Mouse (Mus musculus): Measurements from ENCODE around the gene Hsph1. TPM values are rescaled to one million over a fixed set of nuclear protein-coding genes. Genes with fewer than 3 reads are reported as not detected.

Hsph1 gene
- 100 to 1,000 TPM; 326 to 347 TPM for total RNA-seq (2021)

DNA sequence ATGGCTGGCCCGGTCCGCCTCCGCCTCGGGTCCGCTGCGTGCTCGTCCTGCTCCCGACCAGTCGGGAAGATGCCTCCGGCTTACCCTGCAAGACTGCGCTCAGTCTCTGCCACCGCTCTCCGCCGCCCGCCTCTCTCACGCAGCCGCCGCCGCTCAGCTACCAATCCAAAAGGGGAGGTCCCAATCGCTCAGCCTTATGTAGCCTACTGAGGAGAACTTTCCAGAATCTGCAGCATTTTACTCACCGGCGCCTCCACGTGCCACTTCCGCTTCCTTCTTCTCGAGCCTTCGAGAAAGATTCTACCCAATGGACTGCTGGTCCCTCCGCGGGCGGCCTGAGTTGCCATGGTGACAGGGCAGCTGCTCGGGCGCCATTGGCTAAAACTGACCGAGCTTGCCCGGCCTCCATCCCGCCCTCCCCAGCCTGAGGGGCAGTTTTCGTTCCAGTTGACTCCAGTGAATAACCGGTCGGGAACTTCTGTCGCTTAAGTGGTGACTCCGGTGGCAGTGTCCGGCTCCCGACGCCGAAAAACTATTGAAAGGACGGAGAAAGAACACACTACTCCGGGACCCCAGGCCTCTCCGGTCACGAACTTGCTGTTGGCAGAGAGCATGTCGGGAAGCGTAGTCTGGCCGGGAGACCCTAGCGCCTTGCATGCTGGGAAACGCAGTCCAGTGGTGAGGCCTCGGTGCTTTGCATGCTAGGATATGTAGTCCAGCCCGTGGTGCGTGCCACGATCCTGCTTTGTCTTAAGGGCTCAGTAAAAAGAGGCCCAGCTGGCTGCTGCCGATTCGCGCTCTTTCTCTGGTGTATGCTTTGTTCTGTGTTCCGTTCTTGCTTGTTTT, at the start of gene Hsph1:
TSS of gene Hsph1 (minus strand) at position 302 of the 846 bp plus-strand sequence.
- DNase-seq (ENCODE audit: extremely low spot score in 1 of 2, low spot score in 1 of 2) = peak; percentile 92 to 95

DNA sequence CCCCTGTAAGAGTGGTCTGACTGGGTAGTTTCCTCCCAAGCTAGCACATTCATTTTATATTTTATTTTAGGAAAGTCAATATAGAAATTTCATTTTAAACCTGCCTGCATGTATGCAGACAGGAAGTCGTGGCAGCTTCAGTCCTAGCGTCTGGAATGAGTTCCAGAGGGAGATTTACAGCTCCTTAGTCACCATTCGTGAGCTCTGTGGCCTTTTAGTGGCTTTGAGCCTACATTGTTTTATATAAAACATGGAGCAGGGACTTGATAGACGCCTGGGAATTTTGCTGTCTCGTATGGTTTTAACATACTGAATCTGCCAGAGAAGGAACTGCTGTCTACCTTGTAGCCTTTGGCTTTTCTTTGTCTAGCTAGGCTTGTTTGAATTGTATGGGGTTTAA, 44.8 kb upstream of the Hsph1 start:
- DNase-seq (ENCODE audit: extremely low spot score in 1 of 2, low spot score in 1 of 2) = no peak

DNA sequence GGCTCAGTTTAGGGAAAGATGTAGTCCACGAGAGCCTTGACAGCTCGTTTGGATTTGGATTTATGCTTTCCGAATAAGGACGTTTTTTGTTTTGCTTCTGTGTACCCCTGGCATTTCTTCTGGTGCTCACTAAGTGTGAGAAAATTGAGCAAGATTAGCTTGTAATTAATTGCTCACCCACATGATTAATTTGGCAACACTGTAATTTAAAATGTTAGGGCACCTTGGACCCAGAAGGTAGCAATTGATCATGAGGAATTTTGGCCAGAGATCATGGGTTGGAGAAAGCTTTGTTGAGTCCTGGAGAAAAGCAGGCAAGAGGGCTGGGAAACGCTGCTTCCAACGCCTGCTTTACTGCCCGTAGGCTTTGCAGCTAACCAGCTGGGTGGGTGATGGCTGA, 43.7 kb upstream of the Hsph1 start:
- DNase-seq (ENCODE audit: extremely low spot score in 1 of 2, low spot score in 1 of 2) = no peak

DNA sequence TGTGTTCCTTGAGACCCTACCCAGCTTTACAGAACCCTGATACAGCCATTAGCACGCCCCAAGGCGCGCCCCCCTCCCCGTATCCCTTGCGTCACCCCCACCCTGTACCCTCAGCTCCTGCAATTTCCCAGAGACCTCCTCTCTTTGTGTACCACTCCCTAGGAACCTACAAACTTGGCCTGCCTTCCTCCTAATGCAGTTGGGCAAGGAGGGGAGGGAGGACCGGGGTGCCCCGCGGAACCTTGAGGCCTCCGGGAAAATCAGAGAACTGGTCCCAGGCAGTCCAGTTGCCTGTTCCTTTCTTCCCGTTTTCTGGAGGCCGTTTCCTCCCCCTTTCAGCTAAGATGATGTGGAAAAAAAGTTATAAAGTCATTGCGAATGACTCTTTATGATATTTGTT, 43.2 kb upstream of the Hsph1 start:
- DNase-seq (ENCODE audit: extremely low spot score in 1 of 2, low spot score in 1 of 2) = no peak

DNA sequence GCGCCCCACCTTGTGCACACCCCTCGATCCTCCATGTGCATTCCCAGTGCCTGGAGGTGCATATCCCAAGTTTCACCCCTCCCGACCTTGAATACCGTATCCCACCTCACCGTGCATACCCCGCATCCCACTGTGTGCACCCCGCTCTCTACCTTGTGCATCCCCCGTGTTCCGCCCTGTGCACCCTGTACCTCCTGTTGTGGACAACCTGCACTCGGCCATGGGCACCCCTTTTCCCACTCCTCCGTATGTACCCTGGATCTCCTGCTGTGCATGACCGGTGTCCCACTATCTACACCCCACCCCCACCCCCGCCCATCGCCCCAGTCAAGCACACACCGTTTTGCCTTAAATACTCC, 42.8 kb upstream of the Hsph1 start:
- DNase-seq (ENCODE audit: extremely low spot score in 1 of 2, low spot score in 1 of 2) = no peak

DNA sequence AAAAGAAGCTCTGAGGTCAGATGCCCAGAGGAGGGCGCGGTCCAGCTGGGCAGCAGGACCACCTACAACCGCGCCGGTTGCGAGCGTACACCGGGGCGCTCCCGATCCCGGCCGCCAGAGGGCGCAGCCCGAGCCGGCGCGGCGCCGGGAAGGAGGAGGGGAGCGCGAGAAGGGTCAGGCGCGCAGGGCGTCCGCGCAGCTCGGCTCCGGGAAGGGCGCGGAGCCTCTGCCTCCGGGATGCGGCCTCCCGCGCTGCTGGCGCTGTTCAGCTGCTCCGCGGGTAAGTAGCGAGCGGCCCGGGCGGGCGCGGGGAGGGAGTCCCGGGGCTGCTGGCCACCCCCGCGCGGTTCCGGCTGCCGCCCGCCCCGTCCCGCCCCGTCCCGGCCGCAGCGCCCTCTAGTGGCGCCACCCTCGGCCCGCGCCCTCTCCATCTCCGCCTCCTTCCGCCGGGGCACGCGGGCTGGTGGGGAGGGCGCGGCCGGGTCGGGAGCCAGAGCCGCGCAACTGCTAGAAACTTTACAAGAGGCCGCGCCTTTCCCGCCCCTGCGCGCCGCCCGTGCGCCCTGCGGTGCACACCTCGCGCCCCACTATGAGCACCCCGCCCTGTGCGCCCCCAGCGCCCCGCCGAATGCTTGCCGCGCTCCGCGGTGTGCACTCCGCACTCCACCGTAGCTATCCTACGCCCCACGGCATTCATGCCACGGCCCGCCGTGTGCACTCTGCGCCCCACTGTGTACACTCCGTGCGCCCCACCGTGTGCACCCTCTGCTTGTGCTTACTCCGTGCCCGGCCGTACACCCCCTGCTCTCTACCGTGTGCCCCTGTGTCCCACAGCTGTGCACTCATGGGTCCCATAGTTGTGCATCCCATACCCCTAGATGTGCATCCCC, 42.2 kb upstream of the Hsph1 start, which contains the start of gene B3glct:
TSS of gene B3glct (plus strand) at position 131 of the 890 bp plus-strand sequence.
- DNase-seq (ENCODE audit: extremely low spot score in 1 of 2, low spot score in 1 of 2) = peak; percentile 84 to 88

DNA sequence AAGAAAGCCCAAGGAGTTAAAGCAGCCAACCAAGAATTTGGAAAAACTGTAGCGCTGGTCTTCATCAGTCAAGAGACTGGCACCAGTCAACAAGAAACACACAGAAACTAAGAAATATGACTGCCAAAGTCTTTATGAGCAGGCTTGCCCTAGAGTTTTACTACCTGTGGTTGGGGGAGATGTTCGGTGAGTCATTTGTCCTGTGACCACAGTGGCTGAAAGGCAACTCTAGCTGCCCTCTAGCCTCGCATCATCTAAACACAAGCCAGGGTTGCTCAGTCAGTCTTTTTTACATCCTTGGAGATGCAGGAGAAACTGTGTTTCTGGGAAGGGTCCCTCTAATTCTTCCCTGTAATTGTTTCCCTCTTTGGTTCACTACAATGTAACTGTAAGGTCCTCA, 41.0 kb upstream of the Hsph1 start:
- DNase-seq (ENCODE audit: extremely low spot score in 1 of 2, low spot score in 1 of 2) = no peak

DNA sequence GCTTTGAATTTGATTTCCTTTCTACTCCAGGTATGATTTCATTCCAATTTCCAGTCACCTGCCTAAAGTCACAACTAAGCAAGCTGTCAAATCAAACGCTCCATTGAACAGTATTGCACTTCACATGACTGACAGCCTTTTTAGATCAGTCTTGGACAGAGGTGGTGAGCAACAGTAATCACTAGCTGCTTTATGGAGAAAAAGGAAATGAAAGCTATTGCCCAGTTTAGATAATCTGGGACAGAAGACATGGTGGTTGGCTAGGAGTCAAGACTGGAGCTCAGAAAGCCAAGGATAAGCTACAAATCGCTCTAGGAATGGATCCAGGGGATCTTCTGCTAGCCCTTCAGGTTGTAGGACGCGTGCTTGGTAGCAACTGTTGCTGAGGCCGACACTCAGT, 27.2 kb upstream of the Hsph1 start:
- DNase-seq (ENCODE audit: extremely low spot score in 1 of 2, low spot score in 1 of 2) = no peak

DNA sequence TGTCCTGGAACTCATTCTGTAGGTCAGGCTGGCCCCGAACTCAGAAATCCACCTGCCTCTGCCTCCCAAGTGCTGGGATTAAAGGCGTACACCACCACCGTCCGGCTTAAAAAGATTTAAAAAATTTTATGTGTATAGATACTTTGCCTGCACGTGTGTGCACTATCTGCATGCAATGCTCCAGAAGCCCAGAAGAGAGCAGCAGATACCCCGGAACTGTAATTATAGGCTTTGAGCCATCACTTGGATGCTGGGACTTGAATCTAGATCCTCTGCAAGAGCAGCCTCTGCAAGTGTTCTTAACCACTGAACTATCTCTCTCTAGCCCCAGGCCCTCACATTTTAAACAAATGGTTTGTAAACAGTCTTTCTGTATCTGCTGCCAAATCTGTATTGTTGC, 26.8 kb upstream of the Hsph1 start:
- no peak for DNase-seq (ENCODE audit: extremely low spot score in 1 of 2, low spot score in 1 of 2)

DNA sequence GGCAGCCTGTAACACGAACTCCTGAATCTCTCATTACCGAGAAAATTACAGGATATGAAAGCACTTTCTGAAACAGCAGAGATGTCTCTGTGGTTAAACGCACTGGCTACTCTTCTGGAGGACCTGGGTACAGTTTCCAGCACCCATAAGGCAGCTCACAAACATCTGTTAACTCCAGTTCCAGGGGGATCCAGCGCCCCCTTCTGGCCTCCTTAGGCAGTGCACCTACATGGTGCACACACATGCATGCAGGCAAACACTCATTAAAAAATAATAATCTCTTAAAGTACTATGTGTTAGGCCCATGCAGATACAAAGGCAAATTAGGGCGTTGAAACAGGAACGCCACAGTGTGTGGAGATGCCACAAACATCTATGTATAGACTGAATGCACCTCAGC, 25.3 kb upstream of the Hsph1 start:
- no peak for DNase-seq (ENCODE audit: extremely low spot score in 1 of 2, low spot score in 1 of 2)

DNA sequence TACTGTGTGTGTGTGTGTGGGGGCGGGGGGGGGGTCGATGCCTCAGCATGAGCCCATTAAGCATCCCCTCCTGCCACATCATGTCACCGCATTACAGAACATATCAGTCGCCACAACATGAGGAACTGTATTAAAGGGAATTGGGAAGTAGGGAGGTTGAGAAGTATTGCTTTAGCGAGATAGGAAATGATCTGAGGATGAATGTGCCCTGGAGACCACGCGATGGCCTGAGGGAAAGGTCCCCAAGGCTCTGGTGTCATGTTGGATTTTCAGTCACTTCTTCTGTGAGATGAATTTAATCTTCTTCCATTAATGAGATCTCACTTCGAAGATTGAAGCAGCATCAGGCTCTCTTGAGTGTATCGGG, 23.2 kb upstream of the Hsph1 start:
- no peak for DNase-seq (ENCODE audit: extremely low spot score in 1 of 2, low spot score in 1 of 2)

DNA sequence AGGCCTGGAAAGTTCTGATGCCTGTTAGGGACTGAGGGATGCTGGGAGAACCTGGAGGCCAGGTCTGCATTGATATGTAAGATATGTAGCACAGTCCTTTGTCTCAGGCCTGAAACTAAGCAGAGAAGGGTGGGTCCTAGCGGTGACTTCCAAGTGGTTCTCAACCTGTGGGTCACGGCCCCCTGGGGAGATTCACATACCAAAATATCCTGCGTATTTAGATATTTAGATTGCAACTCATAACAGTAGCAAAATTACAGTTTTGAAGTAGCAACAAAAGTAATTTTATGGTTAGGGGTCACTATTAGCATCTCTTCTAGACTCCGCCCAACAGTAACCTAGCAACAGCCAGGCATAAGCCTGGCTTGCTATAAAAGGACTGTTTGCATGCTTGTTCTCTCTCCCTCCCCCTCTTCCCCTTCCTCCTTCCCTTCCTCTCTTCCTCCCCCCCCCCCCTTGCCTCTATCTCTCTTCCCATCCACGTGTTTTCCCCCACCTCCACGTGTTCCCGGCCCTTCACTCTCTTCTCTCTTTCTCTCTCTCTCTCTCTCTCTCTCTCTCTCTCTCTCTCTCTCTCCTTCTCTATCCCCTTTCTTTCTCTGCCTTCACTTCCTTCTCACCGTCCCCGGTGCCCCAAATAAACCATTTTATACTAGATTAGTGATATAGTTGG, 22.7 kb upstream of the Hsph1 start:
- no peak for DNase-seq (ENCODE audit: extremely low spot score in 1 of 2, low spot score in 1 of 2)

DNA sequence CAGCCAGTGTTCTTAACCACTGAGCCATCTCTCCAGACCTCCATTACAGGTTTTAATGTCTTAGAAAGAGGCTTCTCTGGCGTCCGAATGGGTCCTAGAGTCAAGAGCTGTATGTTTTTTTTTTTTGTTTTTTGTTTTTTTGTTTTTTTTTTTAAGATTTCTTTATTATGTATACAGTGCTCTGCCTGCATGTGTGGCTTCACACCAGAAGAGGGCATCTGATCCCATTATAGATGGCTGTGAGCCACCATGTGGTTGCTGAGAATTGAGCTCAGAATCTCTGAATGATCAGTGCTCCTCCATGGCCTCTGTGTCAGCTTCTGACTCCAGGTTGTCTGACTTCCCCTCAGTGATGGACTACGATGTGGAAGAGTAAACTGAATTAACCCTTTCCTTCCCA, 21.8 kb upstream of the Hsph1 start:
- DNase-seq (ENCODE audit: extremely low spot score in 1 of 2, low spot score in 1 of 2) = no peak

DNA sequence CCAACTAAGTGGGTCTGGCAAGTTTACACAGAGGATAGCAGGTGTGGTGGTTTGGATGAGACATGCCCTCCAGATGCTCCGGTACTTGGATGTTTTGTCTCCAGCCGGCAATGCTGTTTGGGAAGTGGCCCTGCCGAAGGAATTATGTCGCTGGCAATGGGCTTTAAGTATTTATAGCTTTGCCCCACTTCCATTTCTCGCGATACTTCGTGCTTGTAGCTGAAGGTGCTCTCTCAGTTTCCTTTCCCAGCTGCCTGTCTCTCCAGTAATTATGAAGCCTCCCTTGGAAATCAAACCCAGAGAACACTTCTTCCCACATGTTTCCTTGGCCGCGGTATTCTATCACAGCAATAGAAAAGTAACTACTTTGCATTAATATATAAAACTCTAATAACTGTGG, 19.5 kb upstream of the Hsph1 start:
- no peak for DNase-seq (ENCODE audit: extremely low spot score in 1 of 2, low spot score in 1 of 2)

DNA sequence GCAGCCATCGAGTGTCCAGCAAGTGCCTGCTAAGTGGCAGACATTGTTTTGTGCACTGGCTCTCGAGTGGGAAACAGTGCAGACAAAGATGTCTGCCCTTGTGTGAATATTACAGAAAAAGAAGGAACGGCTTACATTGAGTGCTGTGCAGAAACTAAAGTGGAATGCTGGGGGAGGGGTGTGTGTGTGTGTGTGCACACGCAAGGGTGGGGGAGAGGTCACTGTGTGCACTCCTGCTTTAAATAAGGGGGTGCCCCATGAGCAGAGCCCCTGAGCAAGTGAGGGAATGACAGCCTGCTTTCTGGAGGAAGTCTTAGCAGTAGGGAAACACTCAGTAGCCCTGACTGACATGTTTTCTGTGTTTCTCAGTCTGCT, 14.0 kb upstream of the Hsph1 start:
- no peak for DNase-seq (ENCODE audit: extremely low spot score in 1 of 2, low spot score in 1 of 2)

DNA sequence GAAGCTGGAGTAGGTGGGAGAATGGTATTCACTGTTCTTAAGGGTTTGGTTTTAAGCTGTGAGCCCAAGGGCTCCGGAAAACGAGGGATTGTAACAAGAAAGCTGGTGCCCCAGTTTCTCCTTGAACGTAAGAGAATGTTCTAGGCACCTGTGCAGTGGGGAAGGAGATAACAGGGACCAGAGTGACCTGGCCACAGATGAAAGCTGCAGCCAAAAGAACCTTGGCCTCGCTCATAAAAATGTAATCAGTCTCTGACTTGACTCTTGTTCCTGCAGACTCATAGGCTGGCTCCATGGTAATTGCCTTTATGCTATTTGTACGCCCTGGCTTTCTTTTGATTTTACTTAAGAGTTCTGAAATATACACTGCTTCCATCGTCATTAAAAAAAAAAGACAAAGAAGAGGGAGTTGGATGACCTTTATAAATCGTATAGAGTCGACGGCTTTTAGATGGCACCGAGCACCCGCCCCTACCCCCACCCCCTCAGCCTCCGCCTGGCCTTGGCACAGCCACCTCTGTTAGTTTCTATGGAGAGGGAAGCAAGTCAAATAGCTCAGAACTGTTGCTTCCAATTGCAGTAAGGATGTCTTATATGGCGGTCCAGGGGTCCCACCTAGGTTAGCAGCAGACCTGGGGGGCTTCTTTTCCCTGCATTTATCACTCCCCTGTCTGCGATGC, 13.5 kb upstream of the Hsph1 start:
- no peak for DNase-seq (ENCODE audit: extremely low spot score in 1 of 2, low spot score in 1 of 2)

DNA sequence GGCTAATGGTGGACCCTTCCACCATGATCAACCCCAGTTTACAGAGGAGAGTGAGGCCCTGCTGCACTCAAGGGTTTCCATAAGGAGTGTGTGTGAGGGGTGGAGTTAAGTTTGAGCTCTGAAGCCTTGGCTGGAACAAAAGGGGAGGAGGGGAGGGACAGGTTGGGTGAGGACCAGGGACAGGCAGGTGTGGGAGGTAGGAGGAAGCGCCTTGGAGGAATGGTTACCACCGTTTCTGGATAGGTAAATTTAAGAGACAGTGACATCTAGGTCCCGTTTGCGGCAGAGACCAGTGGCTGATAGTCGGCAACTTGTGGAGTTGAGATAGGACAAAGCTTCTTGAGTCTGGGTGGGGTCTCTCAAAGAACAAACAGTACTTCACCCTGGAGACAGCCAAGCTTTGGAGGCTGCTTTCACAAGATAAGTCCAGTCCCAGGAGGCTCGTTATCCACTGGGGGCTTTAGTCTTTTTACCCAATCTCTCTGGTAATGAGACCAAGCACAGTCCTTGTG, 12.8 kb upstream of the Hsph1 start:
- DNase-seq (ENCODE audit: extremely low spot score in 1 of 2, low spot score in 1 of 2) = no peak

DNA sequence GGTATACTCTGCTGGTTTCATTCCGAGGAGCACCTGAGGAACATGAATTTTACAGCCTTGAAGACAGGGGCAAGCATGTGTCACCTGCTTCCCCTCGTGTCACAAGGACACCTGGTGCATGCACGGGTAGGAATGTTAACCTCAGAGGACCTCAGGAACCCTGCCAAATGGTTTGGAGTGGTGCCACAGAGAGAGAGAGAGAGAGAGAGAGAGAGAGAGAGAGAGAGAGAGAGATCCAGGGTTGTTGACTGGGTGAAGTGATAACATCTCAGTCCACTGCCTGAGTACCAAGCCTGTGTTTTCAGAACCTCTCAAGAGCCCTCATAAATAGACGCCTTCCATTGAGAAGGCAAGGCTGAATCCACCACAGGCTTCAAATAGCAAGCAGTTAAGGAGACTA, 12.0 kb upstream of the Hsph1 start:
- no peak for DNase-seq (ENCODE audit: extremely low spot score in 1 of 2, low spot score in 1 of 2)

DNA sequence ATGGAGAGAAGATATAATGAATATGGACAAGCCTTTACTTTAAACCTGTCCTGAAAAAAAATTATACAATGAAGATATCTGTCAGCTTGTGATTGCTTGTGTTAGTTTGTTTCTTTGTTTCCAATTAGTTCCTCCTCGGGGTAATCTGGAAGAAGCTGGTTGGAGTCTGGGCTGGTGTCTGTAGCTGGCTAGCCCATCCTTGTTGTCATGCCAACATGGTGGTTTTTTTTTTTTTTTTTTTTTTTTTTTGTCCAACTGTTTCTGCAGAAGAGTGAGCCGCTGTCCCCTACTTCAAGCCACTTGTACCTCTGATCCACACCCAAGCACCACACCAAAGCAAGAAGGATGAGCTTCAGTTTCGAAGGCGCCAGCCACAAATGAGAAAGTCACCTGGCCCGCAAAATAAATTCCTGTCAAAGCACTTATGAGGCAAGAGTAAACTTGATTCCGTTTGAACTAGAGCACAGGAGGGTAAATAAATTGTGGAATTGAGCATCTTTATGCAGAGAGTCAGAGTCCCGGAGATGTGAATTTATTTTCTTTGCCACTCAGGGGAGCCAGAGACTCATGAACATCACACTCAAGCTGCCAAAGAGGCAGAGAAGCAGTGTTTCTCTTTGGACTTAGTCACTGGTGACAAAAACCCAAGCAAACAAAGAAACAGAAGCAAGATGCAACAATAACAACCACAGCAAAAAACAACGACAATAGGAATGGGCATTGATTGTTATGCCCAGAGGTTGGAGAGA, 11.4 kb upstream of the Hsph1 start:
- no peak for DNase-seq (ENCODE audit: extremely low spot score in 1 of 2, low spot score in 1 of 2)

Measured in layer of hippocampus, postnatal 25 days (tissue).